ENCODE assay signal across 18 mouse cellular contexts in genomic region chr3:146260203-146260602, GRCm38 (mm10). TPM values are rescaled to one million over a fixed set of nuclear protein-coding genes. Genes with fewer than 3 reads are reported as not detected.
DNase-seq lines count a peak whose midpoint lies in the region; ATAC-seq lines count a peak whose summit lies in the region.
"Had no signal": no experiment of that assay in that cellular context is flagged by ENCODE, and none has a peak within 500 bp of the region (broad histone marks: within the 10 kb centered on the region; RNA-seq: fewer than 3 reads in every experiment).

No protein-coding gene starts in this region.

- no peak overlapping the region for H3K9ac ChIP-seq in kidney, embryonic 16.5 days (replicated peaks; ENCODE audit: low read length)
- H3K9ac ChIP-seq: forebrain, embryonic 15.5 days; heart, embryonic 15.5 days; hindbrain, embryonic 12.5 days; limb, embryonic 12.5 days had no signal

- no peaks in the 10 kb centered on the region for H3K27me3 ChIP-seq in kidney, embryonic 16.5 days (ENCODE audit: insufficient read depth, low read length)
- no peaks in the 10 kb centered on the region for H3K27me3 ChIP-seq in midbrain, embryonic 10.5 days (ENCODE audit: low read depth, poor library complexity, severe bottlenecking)
- H3K27me3 ChIP-seq: forebrain, embryonic 15.5 days; heart, embryonic 15.5 days; hindbrain, embryonic 12.5 days; limb, embryonic 12.5 days had no signal

- no peak overlapping the region for H3K27ac ChIP-seq in kidney, embryonic 16.5 days (ENCODE audit: low read length)
- H3K27ac ChIP-seq in midbrain, embryonic 10.5 days (replicated peaks): no peak overlapping the region
- H3K27ac ChIP-seq: forebrain, embryonic 15.5 days; heart, embryonic 15.5 days; hindbrain, embryonic 12.5 days; limb, embryonic 12.5 days; macrophage had no signal

- H3K9me3 ChIP-seq in kidney, embryonic 16.5 days (ENCODE audit: low read length): no peaks in the 10 kb centered on the region
- no peaks in the 10 kb centered on the region for H3K9me3 ChIP-seq in midbrain, embryonic 10.5 days (replicated peaks)
- H3K9me3 ChIP-seq: forebrain, embryonic 15.5 days; heart, embryonic 15.5 days; hindbrain, embryonic 12.5 days; limb, embryonic 12.5 days had no signal

- 78% methylated on average over 9 of the region's 9 CpGs for WGBS in kidney, embryonic 16.5 days
- WGBS in midbrain, embryonic 10.5 days: 83% methylated on average over 9 of the region's 9 CpGs

- H3K4me1 ChIP-seq in kidney, embryonic 16.5 days (ENCODE audit: insufficient read depth, low read length): 0 out of 2 replicates have a peak, but pooled peaks cover 4% of the 10 kb centered on the region
- peaks cover 9% of the 10 kb centered on the region for H3K4me1 ChIP-seq in midbrain, embryonic 10.5 days
- H3K4me1 ChIP-seq: forebrain, embryonic 15.5 days; hindbrain, embryonic 12.5 days had no signal

- peak; percentile 76 for DNase-seq in kidney, adult 11 months
- DNase-seq in adipocyte (ENCODE audit: low spot score): peak; percentile 52
- DNase-seq in kidney, postnatal 14 days: peak; percentile 14
- DNase-seq in lung, postnatal 25 days (ENCODE audit: low spot score): peak; percentile 78
- DNase-seq in right cerebral cortex, postnatal 36 days (ENCODE audit: low spot score in 2 of 2): no peak
- no peak for DNase-seq in midbrain, embryonic 10.5 days (ENCODE audit: low spot score)
- DNase-seq in cerebellum, adult 9-10 months: no peak
- DNase-seq: cerebellum, adult 9-11 months; gastrocnemius, postnatal 10 days; spleen, adult 18-20 months; thymus, adult 2 months had no signal

- H3K4me2 ChIP-seq in kidney, embryonic 16.5 days (replicated peaks; ENCODE audit: low read depth, low read length): no peak overlapping the region
- H3K4me2 ChIP-seq: forebrain, embryonic 15.5 days; heart, embryonic 15.5 days; hindbrain, embryonic 12.5 days; limb, embryonic 12.5 days had no signal

- H3K4me3 ChIP-seq in kidney, embryonic 16.5 days (ENCODE audit: low read length): no peak overlapping the region
- no peak overlapping the region for H3K4me3 ChIP-seq in midbrain, embryonic 10.5 days
- H3K4me3 ChIP-seq: forebrain, embryonic 15.5 days; heart, embryonic 15.5 days; hindbrain, embryonic 12.5 days; limb, embryonic 12.5 days had no signal

- H3K36me3 ChIP-seq in kidney, embryonic 16.5 days (ENCODE audit: insufficient read depth, low read length): no peaks in the 10 kb centered on the region
- H3K36me3 ChIP-seq in midbrain, embryonic 10.5 days: no peaks in the 10 kb centered on the region
- H3K36me3 ChIP-seq: forebrain, embryonic 15.5 days; heart, embryonic 15.5 days; hindbrain, embryonic 12.5 days; limb, embryonic 12.5 days had no signal

- ATAC-seq in kidney, embryonic 16.5 days (ENCODE audit: low FRiP score, low TSS enrichment): no peak
- ATAC-seq: forebrain, embryonic 15.5 days; intestine, embryonic 16.5 days had no signal

RNA-seq across cellular contexts. Expression of gene Lpar3, which starts 39.4 kb away (rescaled TPM):
- polyA plus RNA-seq in kidney, embryonic 16.5 days (2015; fragmentation: Nextera tagmentation; extraction: Ambion mirVana): 2.2 TPM in 2 replicates
- polyA plus RNA-seq in midbrain, embryonic 10.5 days (2016; fragmentation: Nextera tagmentation; extraction: Ambion mirVana): 0.46 and 0.47 TPM in 2 replicates
- polyA plus RNA-seq: macrophage had no signal

Comparison
In these comparisons a context has a peak if more than half of its experiments do, and no peak if none do; other contexts are left out.
1. DNase-seq: peak in kidney, adult 11 months (single experiment), adipocyte (single experiment), kidney, postnatal 14 days (single experiment) and lung, postnatal 25 days (single experiment); none in right cerebral cortex, postnatal 36 days (0 of 2), midbrain, embryonic 10.5 days (single experiment) and cerebellum, adult 9-10 months (single experiment).